Mouse (Mus musculus): ENCODE measurements around the gene Susd1. TPM values are rescaled to one million over a fixed set of nuclear protein-coding genes. Genes with fewer than 3 reads are reported as not detected.
"Not testable (repeated sequence)": the region's sequence is repeated elsewhere in the genome, so short reads cannot be mapped to it uniquely, and the experiment has no call there.

Gene Susd1
- polyA plus RNA-seq, 1 experiment from 2014 or later, result 6.3 TPM

GRCm38 (mm10) chr4:59295127-59295526, 143.3 kb downstream of the Susd1 start:
- ATAC-seq (replicated peaks; ENCODE audit: low FRiP score, low read depth) (no peak), DNase-seq (ENCODE audit: low spot score) (no peak)
- Histone ChIP-seq H3K27me3 (ENCODE audit: insufficient read depth, low read length) (no peaks in the 10 kb centered on the region), H3K9me3 (replicated peaks; ENCODE audit: low read length) (no peaks in the 10 kb centered on the region), H3K9ac (ENCODE audit: low read depth, low read length) (no peak overlapping the region), H3K4me1 (replicated peaks; ENCODE audit: insufficient read depth, low read length) (no peaks in the 10 kb centered on the region), H3K4me2 (ENCODE audit: low read length) (no peak overlapping the region), H3K36me3 (ENCODE audit: insufficient read depth, low read length) (no peaks in the 10 kb centered on the region), H3K27ac (no peak overlapping the region), H3K4me3 (replicated peaks; ENCODE audit: low read depth, low read length) (no peak overlapping the region)
- WGBS, result 87% methylated on average over 6 of the region's 6 CpGs
- no peak for TF ChIP-seq CTCF (IDR thresholded peaks at IDR 0.05; ENCODE audit: low read depth)

DNA sequence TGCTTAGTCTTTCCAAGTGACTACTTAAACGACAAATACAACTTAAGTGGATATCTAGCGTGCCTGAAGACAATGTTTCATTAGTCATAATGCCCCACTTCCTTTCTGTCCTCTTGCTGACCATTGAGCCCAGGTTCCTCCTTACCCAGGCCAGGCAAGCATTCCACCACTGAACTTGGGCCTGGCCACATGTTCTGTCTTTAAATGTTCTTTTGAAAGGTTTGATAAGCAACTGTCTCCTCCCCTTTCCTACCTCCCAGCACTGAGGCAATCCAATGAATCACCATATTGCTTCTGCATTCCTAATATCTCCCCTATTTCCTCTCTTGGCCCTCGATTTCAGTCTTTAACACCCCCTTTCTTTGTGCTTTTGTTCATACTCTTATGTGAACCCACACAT, 143.8 kb downstream of the Susd1 start:
- Histone ChIP-seq H3K9me3 (replicated peaks; ENCODE audit: low read length) (no peaks in the 10 kb centered on the region), H3K9ac (ENCODE audit: low read depth, low read length) (no peak overlapping the region), H3K4me2 (ENCODE audit: low read length) (no peak overlapping the region), H3K27me3 (ENCODE audit: insufficient read depth, low read length) (no peaks in the 10 kb centered on the region), H3K4me1 (replicated peaks; ENCODE audit: insufficient read depth, low read length) (no peaks in the 10 kb centered on the region), H3K27ac (no peak overlapping the region), H3K36me3 (ENCODE audit: insufficient read depth, low read length) (no peaks in the 10 kb centered on the region), H3K4me3 (replicated peaks; ENCODE audit: low read depth, low read length) (no peak overlapping the region)
- DNase-seq (ENCODE audit: low spot score) (no peak), ATAC-seq (replicated peaks; ENCODE audit: low FRiP score, low read depth) (no peak)
- WGBS, result 86% methylated on average over 3 of the region's 3 CpGs
- TF ChIP-seq CTCF (IDR thresholded peaks at IDR 0.05; ENCODE audit: low read depth), result no peak

DNA sequence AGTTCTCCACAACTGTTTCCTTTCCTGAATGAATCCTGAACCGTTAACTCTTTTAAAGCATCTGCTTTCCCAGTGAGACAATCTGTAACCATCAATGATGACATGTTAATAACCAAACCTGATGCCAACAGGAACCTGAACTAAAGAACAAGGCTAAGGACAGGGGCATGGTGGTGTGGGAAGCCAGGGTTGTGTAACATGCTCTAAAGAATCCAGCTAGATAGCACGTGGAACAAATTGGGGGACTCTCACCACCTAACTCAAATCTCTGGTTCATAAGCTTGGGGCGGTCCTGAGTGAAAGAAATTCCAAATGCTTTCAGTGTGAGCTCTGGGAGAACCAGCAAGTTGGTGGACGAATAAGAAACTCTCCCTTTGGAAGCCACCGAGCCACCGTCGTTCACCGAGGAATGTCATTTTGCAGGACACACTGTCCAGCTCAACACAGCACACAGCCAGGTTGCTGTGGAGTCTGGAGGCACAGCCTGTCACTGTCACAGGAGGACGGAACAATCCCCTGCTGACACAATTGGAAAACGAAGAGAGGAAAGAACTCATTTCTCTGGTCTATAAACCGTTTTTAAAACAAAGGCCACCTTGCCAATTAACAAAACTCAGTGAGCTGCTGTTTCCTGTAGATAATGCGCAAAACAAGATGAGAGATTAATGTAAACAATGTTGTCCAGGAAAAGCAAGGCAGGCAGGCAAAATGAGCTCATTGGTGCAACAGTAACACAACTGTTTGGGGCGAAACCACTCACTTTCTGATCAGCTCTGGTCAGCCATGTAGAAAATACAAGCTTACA, 146.3 kb downstream of the Susd1 start:
- no peaks in the 10 kb centered on the region for H3K9me3 ChIP-seq (replicated peaks; ENCODE audit: low read length)
- no peak overlapping the region for H3K27ac ChIP-seq
- ATAC-seq (replicated peaks; ENCODE audit: low FRiP score, low read depth), result no peak
- peak; percentile 15 for DNase-seq (ENCODE audit: low spot score)
- H3K27me3 ChIP-seq (ENCODE audit: insufficient read depth, low read length), result no peaks in the 10 kb centered on the region
- no peak overlapping the region for H3K4me3 ChIP-seq (replicated peaks; ENCODE audit: low read depth, low read length)
- H3K4me2 ChIP-seq (ENCODE audit: low read length), result no peak overlapping the region
- 70% methylated on average over 13 of the region's 13 CpGs for WGBS
- no peaks in the 10 kb centered on the region for H3K4me1 ChIP-seq (replicated peaks; ENCODE audit: insufficient read depth, low read length)
- no peak overlapping the region for H3K9ac ChIP-seq (ENCODE audit: low read depth, low read length)
- TF ChIP-seq CTCF (IDR thresholded peaks at IDR 0.05; ENCODE audit: low read depth), result no peak
- no peaks in the 10 kb centered on the region for H3K36me3 ChIP-seq (ENCODE audit: insufficient read depth, low read length)

- DNase-seq (ENCODE audit: low spot score) (no peak), ATAC-seq (replicated peaks; ENCODE audit: low FRiP score, low read depth) (no peak)
- WGBS, result 57% methylated on average over 6 of the region's 6 CpGs
- H3K27ac ChIP-seq, result no peak overlapping the region
- H3K27me3 ChIP-seq (ENCODE audit: insufficient read depth, low read length), result no peaks in the 10 kb centered on the region
- no peaks in the 10 kb centered on the region for H3K4me1 ChIP-seq (replicated peaks; ENCODE audit: insufficient read depth, low read length)
- H3K9me3 ChIP-seq (replicated peaks; ENCODE audit: low read length), result no peaks in the 10 kb centered on the region
- H3K4me3 ChIP-seq (replicated peaks; ENCODE audit: low read depth, low read length), result no peak overlapping the region
- no peaks in the 10 kb centered on the region for H3K36me3 ChIP-seq (ENCODE audit: insufficient read depth, low read length)
- TF ChIP-seq CTCF (IDR thresholded peaks at IDR 0.05; ENCODE audit: low read depth), result no peak
- H3K4me2 ChIP-seq (ENCODE audit: low read length), result no peak overlapping the region
- H3K9ac ChIP-seq (ENCODE audit: low read depth, low read length), result no peak overlapping the region
Measured at GRCm38 (mm10) chr4:59290972-59291576, 147.4 kb downstream of the Susd1 start.

- Histone ChIP-seq H3K4me2 (ENCODE audit: low read length) (no peak overlapping the region), H3K4me1 (replicated peaks; ENCODE audit: insufficient read depth, low read length) (no peaks in the 10 kb centered on the region), H3K9ac (ENCODE audit: low read depth, low read length) (no peak overlapping the region), H3K27me3 (ENCODE audit: insufficient read depth, low read length) (no peaks in the 10 kb centered on the region), H3K27ac (no peak overlapping the region), H3K36me3 (ENCODE audit: insufficient read depth, low read length) (no peaks in the 10 kb centered on the region), H3K4me3 (replicated peaks; ENCODE audit: low read depth, low read length) (no peak overlapping the region), H3K9me3 (replicated peaks; ENCODE audit: low read length) (no peaks in the 10 kb centered on the region)
- no peak for ATAC-seq (replicated peaks; ENCODE audit: low FRiP score, low read depth)
- no peak for DNase-seq (ENCODE audit: low spot score)
- WGBS, result 69% methylated on average over 2 of the region's 2 CpGs
- no peak for TF ChIP-seq CTCF (IDR thresholded peaks at IDR 0.05; ENCODE audit: low read depth)
Measured at GRCm38 (mm10) chr4:59287103-59287502, 151.3 kb downstream of the Susd1 start.

DNA sequence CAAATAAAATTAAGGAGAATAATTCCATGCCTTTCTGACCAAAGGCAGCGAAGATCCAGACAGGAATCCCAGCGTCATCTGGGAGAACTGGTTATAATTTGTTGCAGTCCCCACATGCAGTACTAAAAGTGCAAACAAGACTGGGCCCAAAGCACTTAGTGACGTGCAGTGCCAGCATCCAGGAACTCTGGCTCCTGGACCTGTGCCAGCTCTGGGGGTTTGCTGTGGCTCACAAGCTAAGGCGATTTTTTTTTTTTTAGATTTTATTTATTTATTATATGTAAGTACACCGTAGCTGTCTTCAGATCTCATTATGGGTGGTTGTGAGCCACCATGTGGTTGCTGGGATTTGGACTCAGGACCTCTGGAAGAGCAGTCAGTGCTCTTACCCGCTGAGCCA, 152.1 kb downstream of the Susd1 start:
- not testable (repeated sequence) for H3K36me3 ChIP-seq (ENCODE audit: insufficient read depth, low read length); H3K4me2 ChIP-seq (ENCODE audit: low read length); DNase-seq (ENCODE audit: low spot score); H3K9me3 ChIP-seq (replicated peaks; ENCODE audit: low read length); H3K9ac ChIP-seq (ENCODE audit: low read depth, low read length); H3K4me3 ChIP-seq (replicated peaks; ENCODE audit: low read depth, low read length); H3K27me3 ChIP-seq (ENCODE audit: insufficient read depth, low read length); ATAC-seq (replicated peaks; ENCODE audit: low FRiP score, low read depth); H3K27ac ChIP-seq; H3K4me1 ChIP-seq (replicated peaks; ENCODE audit: insufficient read depth, low read length)
- 69% methylated on average over 6 of the region's 6 CpGs for WGBS
